Mouse (Mus musculus) lung, adult 2 months (tissue): ENCODE measurements around the gene Scd1. TPM values are rescaled to one million over a fixed set of nuclear protein-coding genes. Genes with fewer than 3 reads are reported as not detected.

Experiments used
- DNase-seq: peaks from one replicate; pipeline ENCODE4 v3.0.0; 2022
- H3K4me1 ChIP-seq: fragments of 200-500 bp; 2 replicates; pipeline ENCODE4 v1.6.1; 2011; ENCODE audit warnings: low read length; ENCODE audit not compliant: control insufficient read depth, insufficient read depth
- H3K4me3 ChIP-seq: fragments of 200-500 bp; replicated peaks from 2 replicates; pipeline ENCODE3; 2011; ENCODE audit warnings: low read depth, mild to moderate bottlenecking, control low read depth, low read length; ENCODE audit errors: extremely low read depth
- CTCF ChIP-seq: fragments of 200-500 bp; IDR thresholded peaks from 2 replicates; pipeline ENCODE4 v1.5.1; 2011; ENCODE audit warnings: mild to moderate bottlenecking, low read length, control low read depth; ENCODE audit not compliant: insufficient read depth
- POLR2A ChIP-seq: fragments of 200-500 bp; IDR thresholded peaks from 2 replicates; pipeline ENCODE4 v1.6.1; 2011; ENCODE audit warnings: low read depth, mild to moderate bottlenecking, control low read depth, low read length, borderline replicate concordance; ENCODE audit errors: extremely low read depth
- WGBS: fragments of 180-500 bp; shearing (Covaris S2); methylation state at CpG from one replicate; pipeline ENCODE4 v1.1.7; 2018; 5-methylcytosine and 5-hydroxymethylcytosine counted together
- polyA plus RNA-seq: library from polyadenylated mRNA; depleted of rRNA; stranded (reverse); fragments of >200 nt; gene quantifications from 2 replicates; pipeline ENCODE4 v1.2.3, GENCODE M21; 2012

Scd1 gene
- polyA plus RNA-seq, 1 experiment, result 3,425 TPM

- peaks cover 5% of the 10 kb centered on the region; the same call in 1 of the 2 replicates for H3K4me1 ChIP-seq
- H3K4me3 ChIP-seq, result peak overlapping the region; percentile 64
- no peak for DNase-seq
- 20% methylated on average over 19 of the region's 19 CpGs for WGBS
- TF ChIP-seq POLR2A (no peak), CTCF (no peak)
Measured at GRCm38 (mm10) chr19:44387746-44388474, 19.8 kb downstream of the Scd1 start.

- H3K4me1 ChIP-seq, result peaks cover 5% of the 10 kb centered on the region; the same call in 1 of the 2 replicates
- DNase-seq, result no peak
Measured at GRCm38 (mm10) chr19:44387089-44387671, 20.5 kb downstream of the Scd1 start.

GRCm38 (mm10) chr19:44385887-44386498 is 21.7 kb downstream of the Scd1 start:
- TF ChIP-seq POLR2A, result no peak
- TF ChIP-seq CTCF, result no peak
- H3K4me1 ChIP-seq, result peaks cover 5% of the 10 kb centered on the region; the same call in 1 of the 2 replicates
- H3K4me3 ChIP-seq, result no peak overlapping the region
- WGBS, result 73% methylated on average over 6 of the region's 6 CpGs
- no peak for DNase-seq

More at GRCm38 (mm10) chr19:44387089-44387671, 20.5 kb downstream of the Scd1 start:
- H3K4me3 ChIP-seq, result no peak overlapping the region
- TF ChIP-seq POLR2A (no peak), CTCF (no peak)
- WGBS, result 67% methylated on average over 4 of the region's 4 CpGs

- TF ChIP-seq POLR2A (no peak), CTCF (no peak)
- DNase-seq, result no peak
- 85% methylated on average over 12 of the region's 12 CpGs for WGBS
- no peak overlapping the region for H3K4me3 ChIP-seq
- peaks cover 5% of the 10 kb centered on the region; the same call in 1 of the 2 replicates for H3K4me1 ChIP-seq
Measured at GRCm38 (mm10) chr19:44382682-44383321, 24.9 kb downstream of the Scd1 start.

GRCm38 (mm10) chr19:44380065-44380464 is 27.6 kb downstream of the Scd1 start:
- TF ChIP-seq CTCF (no peak), POLR2A (no peak)
- WGBS, result 54% methylated on average over 4 of the region's 4 CpGs
- DNase-seq, result no peak
- peaks cover 5% of the 10 kb centered on the region; the same call in 1 of the 2 replicates for H3K4me1 ChIP-seq
- no peak overlapping the region for H3K4me3 ChIP-seq

- peaks cover 5% of the 10 kb centered on the region; the same call in 1 of the 2 replicates for H3K4me1 ChIP-seq
- no peak for DNase-seq
- no peak overlapping the region for H3K4me3 ChIP-seq
- TF ChIP-seq POLR2A (no peak), CTCF (no peak)
Measured at GRCm38 (mm10) chr19:44379090-44379489, 28.6 kb downstream of the Scd1 start.

- WGBS, result 36% methylated on average over 5 of the region's 5 CpGs
- TF ChIP-seq CTCF (no peak), POLR2A (no peak)
- H3K4me3 ChIP-seq, result no peak overlapping the region
- no peak for DNase-seq
- peaks cover 5% of the 10 kb centered on the region; the same call in 1 of the 2 replicates for H3K4me1 ChIP-seq
Measured at GRCm38 (mm10) chr19:44377629-44378375, 29.9 kb downstream of the Scd1 start.

GRCm38 (mm10) chr19:44376511-44376951 is 31.1 kb downstream of the Scd1 start:
- TF ChIP-seq CTCF, result no peak
- TF ChIP-seq POLR2A, result no peak
- Histone ChIP-seq H3K4me3 (no peak overlapping the region), H3K4me1 (peaks cover 5% of the 10 kb centered on the region; the same call in 1 of the 2 replicates)
- DNase-seq, result no peak
- WGBS, result 35% methylated on average over 3 of the region's 3 CpGs
